Mouse (Mus musculus) heart, postnatal 0 days (tissue): Measurements from ENCODE around the gene Eif3g. TPM values are rescaled to one million over a fixed set of nuclear protein-coding genes. Genes with fewer than 3 reads are reported as not detected.

Source experiments
- ATAC-seq: fragments of 200-750 bp; cut with Nextera tagmentation; 2 replicates; pipeline ENCODE4 v1.8.0; 2017; ENCODE audit warnings: low read depth, moderate number of reproducible peaks, moderate library complexity; ENCODE audit not compliant: insufficient read depth
- DNase-seq: peaks from one replicate; pipeline ENCODE4 v3.0.0-alpha.2; 2016; ENCODE audit warnings: low spot score
- H3K27ac ChIP-seq: fragments of 300-500 bp; sonication (generic); 2 replicates; pipeline ENCODE4 v1.5.1; 2014; ENCODE audit warnings: low read depth, mild to moderate bottlenecking
- H3K27me3 ChIP-seq: fragments of 300-500 bp; sonication (generic); 2 replicates; pipeline ENCODE4 v1.6.1; 2014; ENCODE audit warnings: low read length, mixed read lengths; ENCODE audit not compliant: control insufficient read depth, insufficient read depth
- H3K36me3 ChIP-seq: fragments of 300-500 bp; sonication (generic); replicated peaks from 2 replicates; pipeline ENCODE4 v1.6.1; 2014; ENCODE audit warnings: low read length, mixed read lengths; ENCODE audit not compliant: control insufficient read depth, insufficient read depth
- H3K4me1 ChIP-seq: fragments of 300-500 bp; sonication (generic); 2 replicates; pipeline ENCODE4 v1.6.1; 2014; ENCODE audit warnings: antibody characterized with exemption; ENCODE audit not compliant: control insufficient read depth, insufficient read depth
- H3K4me2 ChIP-seq: fragments of 300-500 bp; sonication (generic); 2 replicates; pipeline ENCODE4 v1.6.1; 2014; ENCODE audit warnings: low read depth, mild to moderate bottlenecking, low read length, moderate library complexity
- H3K4me3 ChIP-seq: fragments of 300-500 bp; sonication (generic); 2 replicates; pipeline ENCODE4 v1.5.1; 2014; ENCODE audit warnings: low read depth, low read length
- H3K9ac ChIP-seq: fragments of 300-500 bp; sonication (generic); replicated peaks from 2 replicates; pipeline ENCODE4 v1.6.1; 2014; ENCODE audit warnings: low read depth, low read length, mixed read lengths
- H3K9me3 ChIP-seq: fragments of 300-500 bp; sonication (generic); replicated peaks from 2 replicates; pipeline ENCODE4 v1.6.1; 2016; ENCODE audit warnings: low read length; ENCODE audit not compliant: control insufficient read depth
- CTCF ChIP-seq: IDR thresholded peaks from 2 replicates; pipeline ENCODE4 v1.5.1; 2016; ENCODE audit warnings: antibody characterized with exemption, control low read depth, low read depth
- EP300 ChIP-seq: IDR thresholded peaks from 2 replicates; pipeline ENCODE4 v1.6.1; 2016; ENCODE audit warnings: antibody characterized with exemption, low read depth
- WGBS: fragments of 180-500 bp; shearing (Covaris S2); extraction: QIAGEN DNeasy Blood & Tissue Kit; methylation state at CpG from one replicate; pipeline ENCODE4 v1.1.7; 2014; 5-methylcytosine and 5-hydroxymethylcytosine counted together
- polyA plus RNA-seq: library from polyadenylated mRNA; unstranded; fragments of >200 nt; fragmentation: Nextera tagmentation; extraction: Ambion mirVana; gene quantifications from 2 replicates; pipeline ENCODE4 v1.2.1, GENCODE M21; 2015
- total RNA-seq: library from RNA; depleted of rRNA; stranded (reverse); fragments of >200 nt; gene quantifications from 2 replicates; pipeline ENCODE4 v1.2.3, GENCODE M21; 2014; ENCODE audit warnings: low replicate concordance

Gene Eif3g
- total and polyA plus RNA-seq, 2 experiments from 2014 or later = 74.5 to 172 TPM

- ATAC-seq (no peak), DNase-seq (no peak)
- H3K4me1 ChIP-seq = no peaks in the 10 kb centered on the region
- H3K4me3 ChIP-seq = no peak overlapping the region
- H3K9me3 ChIP-seq = no peaks in the 10 kb centered on the region
- 95% methylated on average over 3 of the region's 3 CpGs for WGBS
- no peak overlapping the region for H3K9ac ChIP-seq
- TF ChIP-seq EP300 = no peak
- no peak for TF ChIP-seq CTCF
- H3K36me3 ChIP-seq = peaks cover 97% of the 10 kb centered on the region
- no peak overlapping the region for H3K27ac ChIP-seq
- no peak overlapping the region for H3K4me2 ChIP-seq
- H3K27me3 ChIP-seq = no peaks in the 10 kb centered on the region
Measured at GRCm38 (mm10) chr9:20923258-20923657, 24.8 kb upstream of the Eif3g start.

GRCm38 (mm10) chr9:20916160-20916559 is 17.7 kb upstream of the Eif3g start:
- no peaks in the 10 kb centered on the region for H3K27me3 ChIP-seq
- WGBS = 74% methylated on average over 4 of the region's 4 CpGs
- ATAC-seq = no peak
- H3K4me3 ChIP-seq = no peak overlapping the region
- no peak overlapping the region for H3K27ac ChIP-seq
- H3K9me3 ChIP-seq = no peaks in the 10 kb centered on the region
- H3K4me1 ChIP-seq = no peaks in the 10 kb centered on the region
- no peak for DNase-seq
- no peak overlapping the region for H3K9ac ChIP-seq
- H3K36me3 ChIP-seq = peaks cover 97% of the 10 kb centered on the region
- TF ChIP-seq CTCF = peak; percentile 34; the same call in 1 of the 2 replicates
- no peak for TF ChIP-seq EP300
- H3K4me2 ChIP-seq = no peak overlapping the region

GRCm38 (mm10) chr9:20909948-20910347 is 11.5 kb upstream of the Eif3g start:
- DNase-seq = no peak
- no peak for TF ChIP-seq EP300
- TF ChIP-seq CTCF = no peak
- H3K4me2 ChIP-seq = no peak overlapping the region

GRCm38 (mm10) chr9:20902174-20902491 is 3.7 kb upstream of the Eif3g start:
- Histone ChIP-seq H3K9me3 (no peaks in the 10 kb centered on the region), H3K4me1 (peaks cover 9% of the 10 kb centered on the region), H3K9ac (no peak overlapping the region; the same call in 1 of the 2 replicates), H3K4me3 (no peak overlapping the region), H3K4me2 (no peak overlapping the region; the same call in 1 of the 2 replicates), H3K27me3 (no peaks in the 10 kb centered on the region), H3K36me3 (peaks cover 24% of the 10 kb centered on the region), H3K27ac (peak overlapping the region; percentile 3; the same call in 1 of the 2 replicates)
- TF ChIP-seq CTCF = no peak
- TF ChIP-seq EP300 = no peak
- WGBS = 8% methylated on average over 6 of the region's 6 CpGs
- ATAC-seq = no peak; the same call in 1 of the 2 replicates
- DNase-seq = no peak

More at GRCm38 (mm10) chr9:20909948-20910347, 11.5 kb upstream of the Eif3g start:
- Histone ChIP-seq H3K4me3 (no peak overlapping the region), H3K27ac (no peak overlapping the region), H3K36me3 (peaks cover 100% of the 10 kb centered on the region), H3K9me3 (no peaks in the 10 kb centered on the region), H3K27me3 (no peaks in the 10 kb centered on the region), H3K9ac (no peak overlapping the region), H3K4me1 (no peaks in the 10 kb centered on the region)
- WGBS = 78% methylated on average over 9 of the region's 9 CpGs
- ATAC-seq = no peak

GRCm38 (mm10) chr9:20901466-20902173 is 3.2 kb upstream of the Eif3g start:
- H3K27me3 ChIP-seq = no peaks in the 10 kb centered on the region
- peak; percentile 69 for DNase-seq
- H3K4me3 ChIP-seq = no peak overlapping the region
- H3K36me3 ChIP-seq = peaks cover 24% of the 10 kb centered on the region
- peak overlapping the region; percentile 3; the same call in 1 of the 2 replicates for H3K27ac ChIP-seq
- TF ChIP-seq CTCF (peak; percentile 78), EP300 (no peak)
- H3K9ac ChIP-seq = no peak overlapping the region; the same call in 1 of the 2 replicates
- 6% methylated on average over 13 of the region's 13 CpGs for WGBS
- peak; percentile 28 for ATAC-seq
- no peaks in the 10 kb centered on the region for H3K9me3 ChIP-seq
- H3K4me2 ChIP-seq = no peak overlapping the region; the same call in 1 of the 2 replicates
- H3K4me1 ChIP-seq = peaks cover 10% of the 10 kb centered on the region
